Mouse (Mus musculus) liver, embryonic 14.5 days (tissue): Measurements from ENCODE around the gene Rabif.

ENCODE experiments used
- CTCF ChIP-seq: IDR thresholded peaks from 2 replicates; pipeline ENCODE4 v1.5.1; 2016; ENCODE audit warnings: antibody characterized with exemption, low read depth, control low read depth
- EP300 ChIP-seq: IDR thresholded peaks from 2 replicates; pipeline ENCODE4 v1.6.1; 2016; ENCODE audit warnings: antibody characterized with exemption, low read depth

- TF ChIP-seq CTCF, result peak; percentile 29; the same call in 1 of the 2 replicates
- 0 out of 2 replicates have a peak, but pooled peaks have one; percentile 5 for TF ChIP-seq EP300
Observed at GRCm38 (mm10) chr1:134454904-134455824, 39.3 kb upstream of the Rabif start, which contains the start of gene Klhl12.
